Mouse (Mus musculus) intestine, embryonic 15.5 days (tissue): Measurements from ENCODE around the gene Pank1. TPM values are rescaled to one million over a fixed set of nuclear protein-coding genes. Genes with fewer than 3 reads are reported as not detected.

Experiments
- ATAC-seq: fragments of 200-750 bp; cut with Nextera tagmentation; 2 replicates; pipeline ENCODE4 v1.8.0; 2017; ENCODE audit warnings: moderate TSS enrichment, moderate library complexity
- H3K27ac ChIP-seq: fragments of 300-500 bp; sonication (generic); 2 replicates; pipeline ENCODE4 v1.5.1; 2015; ENCODE audit warnings: mild to moderate bottlenecking, inconsistent platforms
- H3K27me3 ChIP-seq: fragments of 300-500 bp; sonication (generic); replicated peaks from 2 replicates; pipeline ENCODE4 v1.6.1; 2015; ENCODE audit warnings: inconsistent platforms
- H3K36me3 ChIP-seq: fragments of 300-500 bp; sonication (generic); 2 replicates; pipeline ENCODE4 v1.6.1; 2015; ENCODE audit warnings: inconsistent platforms
- H3K4me1 ChIP-seq: fragments of 300-500 bp; sonication (generic); replicated peaks from 2 replicates; pipeline ENCODE4 v1.6.1; 2015; ENCODE audit warnings: inconsistent platforms
- H3K4me2 ChIP-seq: fragments of 300-500 bp; sonication (generic); replicated peaks from 2 replicates; pipeline ENCODE4 v1.6.1; 2015; ENCODE audit warnings: mild to moderate bottlenecking, inconsistent platforms
- H3K4me3 ChIP-seq: fragments of 300-500 bp; sonication (generic); replicated peaks from 2 replicates; pipeline ENCODE4 v1.5.1; 2015; ENCODE audit warnings: inconsistent platforms
- H3K9ac ChIP-seq: fragments of 300-500 bp; sonication (generic); 2 replicates; pipeline ENCODE4 v1.6.1; 2015; ENCODE audit warnings: inconsistent platforms
- H3K9me3 ChIP-seq: fragments of 300-500 bp; sonication (generic); 2 replicates; pipeline ENCODE4 v1.6.1; 2016; ENCODE audit warnings: inconsistent platforms
- WGBS: fragments of 180-500 bp; shearing (Covaris S2); methylation state at CpG from one replicate; pipeline ENCODE4 v1.1.7; 2015; 5-methylcytosine and 5-hydroxymethylcytosine counted together
- polyA plus RNA-seq: library from polyadenylated mRNA; unstranded; fragments of >200 nt; fragmentation: Nextera tagmentation; extraction: Ambion mirVana; gene quantifications from 2 replicates; pipeline ENCODE4 v1.2.1, GENCODE M21; 2015

The Pank1 gene
- polyA plus RNA-seq, 1 experiment from 2014 or later = 9.2 TPM

DNA sequence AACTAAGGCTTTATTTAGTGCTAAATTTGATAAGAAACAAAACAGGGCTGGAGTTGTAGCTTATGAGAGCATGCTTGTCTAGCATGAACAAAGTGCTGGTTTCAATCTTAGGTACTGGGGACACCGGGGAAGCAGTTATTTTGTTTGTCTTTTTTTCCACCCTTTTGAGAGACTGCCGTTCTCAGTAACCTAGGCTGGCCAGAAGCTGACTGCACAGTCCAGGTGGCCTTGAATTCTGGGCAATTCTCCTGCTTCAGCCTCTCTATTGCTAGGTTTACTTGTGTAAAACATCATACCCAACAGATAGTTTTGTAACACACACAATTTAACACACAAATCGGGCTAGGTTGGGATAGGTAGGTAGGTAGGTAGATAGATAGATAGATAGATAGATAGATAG is 9.9 kb downstream of the Pank1 start:
- Histone ChIP-seq H3K27ac (no peak overlapping the region), H3K9ac (no peak overlapping the region), H3K4me2 (no peak overlapping the region), H3K9me3 (no peaks in the 10 kb centered on the region), H3K4me1 (no peaks in the 10 kb centered on the region; the same call in 1 of the 2 replicates), H3K4me3 (no peak overlapping the region), H3K27me3 (no peaks in the 10 kb centered on the region), H3K36me3 (no peaks in the 10 kb centered on the region)
- no peak for ATAC-seq
- 77% methylated on average over 3 of the region's 3 CpGs for WGBS

DNA sequence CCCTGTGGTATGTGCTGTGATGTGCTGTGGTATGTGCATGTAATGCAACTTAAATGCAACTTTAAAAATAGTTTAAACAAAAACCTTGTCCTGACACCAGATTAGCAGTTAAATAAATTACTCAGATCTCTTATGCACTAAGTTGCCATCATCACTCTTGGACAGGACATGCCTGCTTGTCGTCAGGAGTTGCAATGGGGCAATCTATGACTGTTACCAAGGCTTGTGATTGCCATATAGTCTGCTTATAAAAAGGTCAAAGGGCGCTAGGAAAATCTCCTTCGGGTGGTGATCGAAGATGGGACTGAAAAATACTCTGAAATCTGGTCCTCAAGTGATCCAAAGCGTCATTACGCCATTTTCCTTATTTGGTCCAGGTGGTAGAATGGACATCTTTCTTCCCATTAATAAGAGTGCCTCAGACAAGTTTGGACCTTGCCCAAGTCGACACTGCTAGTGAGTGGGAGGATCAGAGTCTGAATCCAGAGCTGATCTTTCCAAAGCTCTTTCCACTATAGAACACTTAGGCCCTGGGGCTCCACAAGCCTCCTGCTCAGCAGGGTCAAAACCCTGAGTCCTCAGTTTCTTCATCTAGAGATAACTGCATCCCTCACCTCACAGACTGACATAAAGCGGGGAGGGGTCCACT is 11.0 kb downstream of the Pank1 start:
- H3K9me3 ChIP-seq = no peaks in the 10 kb centered on the region
- H3K4me2 ChIP-seq = no peak overlapping the region
- no peaks in the 10 kb centered on the region; the same call in 1 of the 2 replicates for H3K4me1 ChIP-seq
- no peaks in the 10 kb centered on the region for H3K27me3 ChIP-seq
- H3K4me3 ChIP-seq = no peak overlapping the region
- no peak overlapping the region for H3K27ac ChIP-seq
- 83% methylated on average over 8 of the region's 8 CpGs for WGBS
- no peak; the same call in 1 of the 2 replicates for ATAC-seq
- no peak overlapping the region for H3K9ac ChIP-seq
- no peaks in the 10 kb centered on the region for H3K36me3 ChIP-seq

DNA sequence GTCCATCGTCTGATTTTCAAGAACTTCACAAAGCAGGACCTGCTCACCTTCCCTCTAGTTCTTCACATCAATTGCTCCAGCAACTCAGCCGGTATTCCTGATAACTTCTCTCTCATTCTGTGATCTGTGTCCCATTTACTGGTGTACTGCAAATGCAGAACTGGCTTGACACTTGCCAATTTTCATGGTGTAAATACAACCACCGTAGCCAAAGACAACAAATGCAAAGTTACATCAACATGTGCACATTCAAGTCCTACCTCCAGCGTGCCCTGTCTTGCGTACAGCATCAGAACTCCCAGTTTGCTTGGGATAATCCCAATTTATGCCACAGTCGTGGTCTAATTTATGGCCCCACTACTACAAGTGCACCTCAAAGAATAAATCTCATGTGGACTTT is 15.5 kb downstream of the Pank1 start:
- Histone ChIP-seq H3K36me3 (no peaks in the 10 kb centered on the region), H3K4me2 (no peak overlapping the region), H3K27ac (no peak overlapping the region), H3K9me3 (no peaks in the 10 kb centered on the region), H3K4me1 (peaks cover 4% of the 10 kb centered on the region), H3K9ac (no peak overlapping the region), H3K27me3 (no peaks in the 10 kb centered on the region), H3K4me3 (no peak overlapping the region)
- WGBS = 90% methylated on average over 6 of the region's 6 CpGs
- ATAC-seq = no peak

DNA sequence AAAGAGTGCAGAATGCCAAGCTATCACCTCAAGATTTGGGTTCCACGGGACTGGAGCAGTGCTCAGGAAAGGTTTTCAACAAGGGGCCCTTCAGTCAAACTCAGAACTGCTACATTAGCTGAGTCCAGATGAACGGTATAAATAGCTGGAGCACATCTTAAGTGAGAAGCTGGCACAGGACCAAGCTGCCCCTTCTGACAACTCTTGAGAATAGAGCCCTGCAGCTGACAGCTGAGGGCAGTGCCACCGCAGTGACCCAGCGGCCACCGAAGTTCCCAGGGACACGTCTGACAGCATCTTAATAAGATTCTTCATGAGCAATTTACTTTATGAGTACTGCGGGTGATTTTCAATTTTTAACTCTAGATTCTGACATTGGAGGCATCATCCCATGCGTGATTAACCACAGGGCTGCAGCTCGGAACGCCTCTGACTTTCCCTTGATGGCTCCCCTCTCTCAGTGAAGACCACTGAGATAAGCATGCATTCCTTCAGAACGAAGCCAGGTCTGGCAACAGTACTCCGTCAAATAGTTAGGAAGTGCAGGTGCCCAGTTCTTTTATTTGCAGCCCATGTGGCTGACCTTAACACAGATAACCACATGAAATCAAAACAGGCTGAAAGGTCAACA is 23.1 kb downstream of the Pank1 start:
- 51% methylated on average over 12 of the region's 12 CpGs for WGBS
- H3K9ac ChIP-seq = no peak overlapping the region
- H3K4me1 ChIP-seq = peaks cover 8% of the 10 kb centered on the region
- no peaks in the 10 kb centered on the region for H3K36me3 ChIP-seq
- H3K27me3 ChIP-seq = no peaks in the 10 kb centered on the region
- no peaks in the 10 kb centered on the region for H3K9me3 ChIP-seq
- H3K27ac ChIP-seq = no peak overlapping the region
- no peak overlapping the region for H3K4me3 ChIP-seq
- no peak for ATAC-seq
- H3K4me2 ChIP-seq = no peak overlapping the region

DNA sequence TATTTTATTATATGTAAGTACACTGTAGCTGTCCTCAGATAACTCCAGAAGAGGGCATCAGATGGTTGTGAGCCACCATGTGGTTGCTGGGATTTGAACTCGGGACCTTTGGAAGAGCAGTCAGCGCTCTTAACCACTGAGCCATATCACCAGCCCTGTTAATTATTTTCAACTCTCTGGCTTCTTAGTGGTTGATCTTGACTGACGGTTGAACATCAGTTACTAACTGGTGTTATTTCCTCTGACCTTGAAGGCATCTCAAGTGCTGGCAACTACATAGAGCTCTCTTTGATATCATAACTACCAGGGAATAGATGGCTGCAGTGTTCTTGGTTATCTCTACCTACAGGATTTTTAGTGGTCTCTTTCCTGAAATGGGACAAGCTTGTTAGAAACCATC is 28.1 kb downstream of the Pank1 start:
- H3K36me3 ChIP-seq = no peaks in the 10 kb centered on the region
- H3K9me3 ChIP-seq = no peaks in the 10 kb centered on the region
- H3K4me1 ChIP-seq = no peaks in the 10 kb centered on the region; the same call in 1 of the 2 replicates
- H3K4me3 ChIP-seq = no peak overlapping the region
- WGBS = 94% methylated on average over 3 of the region's 3 CpGs
- H3K27me3 ChIP-seq = no peaks in the 10 kb centered on the region
- H3K4me2 ChIP-seq = no peak overlapping the region
- no peak overlapping the region for H3K9ac ChIP-seq
- no peak for ATAC-seq
- no peak overlapping the region for H3K27ac ChIP-seq

DNA sequence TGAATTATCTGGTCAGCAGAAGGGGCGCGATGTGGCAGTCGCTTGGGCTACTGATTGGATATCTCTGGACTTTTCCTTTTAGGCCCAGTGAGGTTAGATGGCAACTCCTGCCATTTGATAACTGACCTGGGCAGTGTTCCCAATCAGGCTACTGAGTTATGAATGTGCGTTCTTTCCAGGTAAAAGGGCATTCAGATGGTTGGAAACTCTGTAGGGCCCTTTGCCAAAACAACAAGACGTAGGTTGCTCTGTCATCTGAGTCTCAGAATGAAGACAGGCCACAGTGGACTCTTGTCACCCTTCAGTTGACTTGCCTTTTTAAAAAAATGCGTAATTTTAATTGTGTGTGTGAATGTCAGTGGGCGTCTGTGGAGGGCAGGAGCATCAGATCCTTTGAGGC is 29.8 kb downstream of the Pank1 start:
- WGBS = 95% methylated on average over 7 of the region's 7 CpGs
- no peak for ATAC-seq
- no peaks in the 10 kb centered on the region for H3K4me1 ChIP-seq
- H3K9me3 ChIP-seq = no peaks in the 10 kb centered on the region
- H3K36me3 ChIP-seq = no peaks in the 10 kb centered on the region
- H3K4me2 ChIP-seq = no peak overlapping the region
- H3K27ac ChIP-seq = no peak overlapping the region
- no peaks in the 10 kb centered on the region for H3K27me3 ChIP-seq
- no peak overlapping the region for H3K4me3 ChIP-seq
- no peak overlapping the region for H3K9ac ChIP-seq

DNA sequence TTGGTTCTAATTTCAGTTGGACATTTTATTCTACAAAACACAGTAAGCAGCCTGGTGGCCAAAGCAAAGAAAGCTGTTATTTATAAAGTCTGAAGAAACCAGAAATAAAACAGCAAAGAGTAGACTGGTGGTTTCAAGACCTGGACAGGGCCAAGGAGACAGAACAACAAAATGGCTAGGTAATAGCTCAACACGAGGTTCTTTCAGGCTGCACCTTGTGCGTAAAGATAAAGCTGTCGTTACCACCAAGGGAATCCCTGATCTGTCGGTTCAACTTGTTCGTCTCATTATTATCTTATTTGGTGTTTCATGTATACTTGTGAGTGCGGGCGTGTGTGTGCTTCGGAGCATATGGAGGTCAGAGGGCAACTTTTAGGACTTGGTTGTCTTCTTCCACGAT is 31.1 kb downstream of the Pank1 start:
- no peaks in the 10 kb centered on the region for H3K4me1 ChIP-seq
- ATAC-seq = no peak
- WGBS = 78% methylated on average over 9 of the region's 9 CpGs
- no peak overlapping the region for H3K27ac ChIP-seq
- H3K36me3 ChIP-seq = no peaks in the 10 kb centered on the region
- no peaks in the 10 kb centered on the region for H3K27me3 ChIP-seq
- H3K4me2 ChIP-seq = no peak overlapping the region
- no peak overlapping the region for H3K9ac ChIP-seq
- H3K9me3 ChIP-seq = no peaks in the 10 kb centered on the region
- H3K4me3 ChIP-seq = no peak overlapping the region

DNA sequence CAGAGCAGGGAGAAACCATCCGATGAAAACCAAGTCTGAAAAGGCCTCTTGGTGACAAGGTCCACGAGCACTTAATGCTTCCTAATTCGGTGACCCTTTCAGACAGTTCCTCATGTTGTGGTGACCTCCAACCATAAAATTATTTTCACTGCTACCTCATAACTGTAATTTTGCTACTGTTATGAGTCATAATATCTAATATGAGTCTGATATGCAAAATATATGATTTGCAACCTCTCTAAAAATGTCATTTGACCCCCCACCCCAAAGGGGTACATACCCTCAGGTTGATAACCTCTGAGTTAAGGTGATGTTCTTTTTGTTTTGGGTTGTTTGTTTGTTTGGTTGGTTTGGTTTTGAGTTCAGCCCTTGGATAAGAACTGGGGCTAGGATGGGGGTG is 32.2 kb downstream of the Pank1 start:
- 73% methylated on average over 3 of the region's 3 CpGs for WGBS
- H3K27ac ChIP-seq = no peak overlapping the region
- ATAC-seq = no peak
- H3K9me3 ChIP-seq = no peaks in the 10 kb centered on the region
- H3K4me2 ChIP-seq = no peak overlapping the region
- H3K4me3 ChIP-seq = no peak overlapping the region
- H3K36me3 ChIP-seq = no peaks in the 10 kb centered on the region
- no peaks in the 10 kb centered on the region for H3K4me1 ChIP-seq
- no peaks in the 10 kb centered on the region for H3K27me3 ChIP-seq
- no peak overlapping the region for H3K9ac ChIP-seq

DNA sequence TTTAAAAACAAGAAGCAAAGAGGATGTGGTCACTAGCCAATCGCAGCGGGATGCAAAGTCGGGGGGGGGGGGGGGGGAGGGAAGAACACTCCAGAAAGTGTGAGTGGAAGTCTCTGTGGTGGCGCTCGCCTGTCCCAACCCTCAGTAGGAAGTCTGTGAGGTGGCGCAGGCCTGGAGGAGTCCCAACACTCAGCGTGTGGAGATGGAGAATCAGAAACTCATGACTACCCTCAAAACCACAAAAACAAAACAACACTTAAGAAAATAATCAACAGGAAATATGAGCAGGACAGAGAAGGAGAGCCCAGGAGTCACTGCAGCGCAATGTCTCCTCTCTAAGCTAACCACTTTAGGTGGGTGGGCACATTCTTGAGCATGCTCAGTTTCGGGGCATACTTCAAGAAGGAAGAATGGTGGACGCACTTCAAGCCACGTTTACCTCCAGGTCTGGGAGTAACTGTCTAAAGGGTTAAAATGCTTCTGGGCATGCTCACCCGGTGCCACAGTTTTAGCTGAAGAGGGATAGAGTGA is 32.7 kb downstream of the Pank1 start:
- no peaks in the 10 kb centered on the region for H3K27me3 ChIP-seq
- peak; percentile 70 for ATAC-seq
- WGBS = 50% methylated on average over 12 of the region's 12 CpGs
- H3K4me2 ChIP-seq = peak overlapping the region; percentile 20; the same call in 1 of the 2 replicates
- no peaks in the 10 kb centered on the region for H3K4me1 ChIP-seq
- no peak overlapping the region for H3K9ac ChIP-seq
- H3K36me3 ChIP-seq = no peaks in the 10 kb centered on the region
- H3K9me3 ChIP-seq = no peaks in the 10 kb centered on the region
- no peak overlapping the region for H3K4me3 ChIP-seq
- H3K27ac ChIP-seq = no peak overlapping the region

DNA sequence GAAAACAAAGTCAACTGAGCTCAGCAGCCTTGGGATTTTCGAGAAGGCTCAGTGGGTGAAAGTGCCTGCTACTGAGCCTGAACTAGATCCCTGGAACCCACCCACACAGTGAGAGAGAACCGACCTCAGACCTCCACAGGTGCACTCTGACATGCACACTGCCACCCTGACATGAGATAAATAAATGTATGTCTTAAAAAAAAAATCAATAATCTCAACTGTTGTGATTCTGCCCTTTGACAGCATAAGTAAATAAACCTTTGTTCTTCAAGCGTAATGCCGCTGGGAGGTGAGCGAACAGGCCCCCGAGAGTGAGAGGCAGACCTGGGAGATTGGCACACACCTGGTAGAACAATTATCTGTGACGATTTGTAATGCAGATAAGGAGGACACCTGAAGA is 33.2 kb downstream of the Pank1 start:
- no peak overlapping the region for H3K27ac ChIP-seq
- H3K4me2 ChIP-seq = peak overlapping the region; percentile 20; the same call in 1 of the 2 replicates
- no peaks in the 10 kb centered on the region for H3K4me1 ChIP-seq
- no peaks in the 10 kb centered on the region for H3K9me3 ChIP-seq
- H3K9ac ChIP-seq = no peak overlapping the region
- no peaks in the 10 kb centered on the region for H3K36me3 ChIP-seq
- H3K4me3 ChIP-seq = no peak overlapping the region
- WGBS = 47% methylated on average over 7 of the region's 7 CpGs
- no peaks in the 10 kb centered on the region for H3K27me3 ChIP-seq
- ATAC-seq = peak; percentile 83

DNA sequence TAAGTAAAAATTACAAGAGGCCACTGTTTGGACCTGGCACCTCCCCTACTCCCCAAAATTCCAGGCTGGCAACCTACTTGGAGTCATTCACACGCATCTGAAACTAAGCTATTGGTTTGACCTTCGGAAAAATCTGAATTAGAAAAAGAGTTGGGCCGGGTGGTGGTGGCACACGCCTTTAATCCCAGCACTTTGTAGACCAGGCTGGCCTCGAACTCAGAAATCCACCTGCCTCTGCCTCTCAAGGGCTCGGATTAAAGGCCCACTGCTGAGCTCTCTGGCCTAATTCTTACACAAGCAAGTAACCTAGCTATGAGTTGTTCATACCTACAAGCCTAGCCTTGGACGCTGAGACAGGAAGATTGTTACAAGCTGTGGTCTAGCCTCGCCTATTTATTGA is 33.9 kb downstream of the Pank1 start:
- H3K27me3 ChIP-seq = no peaks in the 10 kb centered on the region
- H3K27ac ChIP-seq = no peak overlapping the region
- no peaks in the 10 kb centered on the region for H3K36me3 ChIP-seq
- no peaks in the 10 kb centered on the region for H3K4me1 ChIP-seq
- H3K4me2 ChIP-seq = no peak overlapping the region
- WGBS = 97% methylated on average over 8 of the region's 8 CpGs
- no peaks in the 10 kb centered on the region for H3K9me3 ChIP-seq
- no peak for ATAC-seq
- no peak overlapping the region for H3K4me3 ChIP-seq
- H3K9ac ChIP-seq = no peak overlapping the region

DNA sequence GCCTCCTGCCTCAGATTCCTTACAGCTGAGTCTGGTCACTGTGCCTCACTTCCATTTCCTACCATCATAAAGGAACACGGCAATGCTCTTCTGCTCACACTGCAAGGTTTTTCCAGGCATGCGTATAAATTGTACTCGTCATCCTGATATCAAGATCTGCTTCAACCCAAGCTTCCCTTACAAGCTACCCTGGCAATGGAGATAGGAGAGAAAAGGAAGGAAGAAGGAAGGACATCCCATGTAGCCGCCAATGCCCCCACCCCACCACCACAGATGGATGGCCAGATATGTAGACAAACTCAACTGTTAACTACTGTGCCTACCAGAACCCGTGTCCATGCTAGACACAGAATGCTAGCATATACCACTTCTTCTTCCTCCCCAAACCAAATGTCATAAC is 34.5 kb downstream of the Pank1 start:
- Histone ChIP-seq H3K4me1 (no peaks in the 10 kb centered on the region), H3K27ac (no peak overlapping the region), H3K9me3 (no peaks in the 10 kb centered on the region), H3K4me3 (no peak overlapping the region), H3K9ac (no peak overlapping the region), H3K36me3 (no peaks in the 10 kb centered on the region), H3K27me3 (no peaks in the 10 kb centered on the region), H3K4me2 (no peak overlapping the region)
- ATAC-seq = no peak
- 83% methylated on average over 5 of the region's 5 CpGs for WGBS

DNA sequence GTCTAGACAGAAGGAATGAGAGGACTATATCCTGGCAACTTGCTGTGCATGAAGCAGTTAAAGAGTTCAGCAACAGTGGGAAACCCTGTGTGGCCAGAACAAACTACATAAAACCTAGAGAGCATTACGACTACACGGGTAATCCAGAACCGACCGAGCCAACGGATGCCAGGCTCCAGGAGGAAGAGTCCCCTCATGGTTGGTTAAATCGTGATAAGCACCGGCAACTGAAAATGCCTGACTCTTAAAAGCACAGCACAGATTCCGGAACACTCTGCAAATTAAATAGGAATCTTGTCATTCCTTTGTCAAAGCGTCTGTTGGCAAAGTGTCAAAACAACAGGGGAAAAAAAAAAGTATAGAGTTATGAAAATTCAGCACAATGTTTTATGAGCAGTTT is 35.2 kb downstream of the Pank1 start:
- Histone ChIP-seq H3K27ac (no peak overlapping the region), H3K4me2 (no peak overlapping the region), H3K9me3 (no peaks in the 10 kb centered on the region), H3K27me3 (no peaks in the 10 kb centered on the region), H3K36me3 (no peaks in the 10 kb centered on the region), H3K4me1 (no peaks in the 10 kb centered on the region), H3K4me3 (no peak overlapping the region), H3K9ac (no peak overlapping the region)
- 72% methylated on average over 9 of the region's 9 CpGs for WGBS
- ATAC-seq = no peak
